Mouse (Mus musculus): ENCODE data around the gene Trub1. TPM values are rescaled to one million over a fixed set of nuclear protein-coding genes. Genes with fewer than 3 reads are reported as not detected.

Trub1 gene
- total and polyA plus RNA-seq, 2 experiments from 2014 or later, result 7.7 to 7.9 TPM

- Histone ChIP-seq H3K4me2 (ENCODE audit: low read depth, low read length) (no peak overlapping the region), H3K27ac (ENCODE audit: low read depth) (no peak overlapping the region), H3K36me3 (replicated peaks; ENCODE audit: control insufficient read depth, insufficient read depth, low read length) (peaks cover 3% of the 10 kb centered on the region), H3K9me3 (replicated peaks; ENCODE audit: control insufficient read depth, low read length) (no peaks in the 10 kb centered on the region), H3K4me1 (ENCODE audit: control insufficient read depth, insufficient read depth) (peaks cover 7% of the 10 kb centered on the region), H3K27me3 (ENCODE audit: control insufficient read depth, insufficient read depth, low read length) (no peaks in the 10 kb centered on the region), H3K9ac (replicated peaks; ENCODE audit: low read depth, low read length) (no peak overlapping the region), H3K4me3 (ENCODE audit: low read depth, low read length) (no peak overlapping the region)
- 52% methylated on average over 8 of the region's 8 CpGs for WGBS
- no peak for DNase-seq (ENCODE audit: low spot score)
- TF ChIP-seq CTCF (IDR thresholded peaks at IDR 0.05; ENCODE audit: low read depth), result no peak
- TF ChIP-seq EP300 (IDR thresholded peaks at IDR 0.05; ENCODE audit: low read depth), result no peak
- no peak for ATAC-seq (ENCODE audit: insufficient read depth, low read depth)
Observed at GRCm38 (mm10) chr19:57477310-57477709, 24.6 kb downstream of the Trub1 start.

- no peak overlapping the region for H3K27ac ChIP-seq (ENCODE audit: low read depth)
- H3K9me3 ChIP-seq (replicated peaks; ENCODE audit: control insufficient read depth, low read length), result no peaks in the 10 kb centered on the region
- 81% methylated on average over 11 of the region's 11 CpGs for WGBS
- no peaks in the 10 kb centered on the region for H3K27me3 ChIP-seq (ENCODE audit: control insufficient read depth, insufficient read depth, low read length)
- H3K4me3 ChIP-seq (ENCODE audit: low read depth, low read length), result no peak overlapping the region
- DNase-seq (ENCODE audit: low spot score) (no peak), ATAC-seq (ENCODE audit: insufficient read depth, low read depth) (no peak)
- TF ChIP-seq EP300 (IDR thresholded peaks at IDR 0.05; ENCODE audit: low read depth) (no peak), CTCF (IDR thresholded peaks at IDR 0.05; ENCODE audit: low read depth) (no peak)
- no peak overlapping the region for H3K9ac ChIP-seq (replicated peaks; ENCODE audit: low read depth, low read length)
- peaks cover 3% of the 10 kb centered on the region for H3K36me3 ChIP-seq (replicated peaks; ENCODE audit: control insufficient read depth, insufficient read depth, low read length)
- H3K4me2 ChIP-seq (ENCODE audit: low read depth, low read length), result no peak overlapping the region
- H3K4me1 ChIP-seq (ENCODE audit: control insufficient read depth, insufficient read depth), result peaks cover 3% of the 10 kb centered on the region
Observed at GRCm38 (mm10) chr19:57478056-57478455, 25.3 kb downstream of the Trub1 start.

GRCm38 (mm10) chr19:57479886-57480655 lies 27.4 kb downstream of the Trub1 start:
- Histone ChIP-seq H3K4me1 (ENCODE audit: control insufficient read depth, insufficient read depth) (no peaks in the 10 kb centered on the region), H3K36me3 (replicated peaks; ENCODE audit: control insufficient read depth, insufficient read depth, low read length) (peaks cover 4% of the 10 kb centered on the region; the same call in 1 of the 2 replicates), H3K27me3 (ENCODE audit: control insufficient read depth, insufficient read depth, low read length) (no peaks in the 10 kb centered on the region), H3K4me3 (ENCODE audit: low read depth, low read length) (no peak overlapping the region), H3K27ac (ENCODE audit: low read depth) (no peak overlapping the region), H3K9me3 (replicated peaks; ENCODE audit: control insufficient read depth, low read length) (no peaks in the 10 kb centered on the region), H3K4me2 (ENCODE audit: low read depth, low read length) (no peak overlapping the region), H3K9ac (replicated peaks; ENCODE audit: low read depth, low read length) (no peak overlapping the region)
- WGBS, result 86% methylated on average over 8 of the region's 8 CpGs
- no peak for ATAC-seq (ENCODE audit: insufficient read depth, low read depth)
- TF ChIP-seq EP300 (IDR thresholded peaks at IDR 0.05; ENCODE audit: low read depth), result no peak
- no peak for TF ChIP-seq CTCF (IDR thresholded peaks at IDR 0.05; ENCODE audit: low read depth)
- DNase-seq (ENCODE audit: low spot score), result no peak

- H3K27me3 ChIP-seq (ENCODE audit: control insufficient read depth, insufficient read depth, low read length), result no peaks in the 10 kb centered on the region
- no peaks in the 10 kb centered on the region for H3K9me3 ChIP-seq (replicated peaks; ENCODE audit: control insufficient read depth, low read length)
- DNase-seq (ENCODE audit: low spot score), result no peak
- TF ChIP-seq EP300 (IDR thresholded peaks at IDR 0.05; ENCODE audit: low read depth) (no peak), CTCF (IDR thresholded peaks at IDR 0.05; ENCODE audit: low read depth) (no peak)
- no peaks in the 10 kb centered on the region for H3K4me1 ChIP-seq (ENCODE audit: control insufficient read depth, insufficient read depth)
- H3K9ac ChIP-seq (replicated peaks; ENCODE audit: low read depth, low read length), result no peak overlapping the region
- no peak overlapping the region for H3K4me3 ChIP-seq (ENCODE audit: low read depth, low read length)
- 88% methylated on average over 6 of the region's 6 CpGs for WGBS
- no peak overlapping the region for H3K4me2 ChIP-seq (ENCODE audit: low read depth, low read length)
- peaks cover 10% of the 10 kb centered on the region; the same call in 1 of the 2 replicates for H3K36me3 ChIP-seq (replicated peaks; ENCODE audit: control insufficient read depth, insufficient read depth, low read length)
- no peak overlapping the region for H3K27ac ChIP-seq (ENCODE audit: low read depth)
- ATAC-seq (ENCODE audit: insufficient read depth, low read depth), result no peak
Observed at GRCm38 (mm10) chr19:57481743-57482259, 29.1 kb downstream of the Trub1 start.

- ATAC-seq (ENCODE audit: insufficient read depth, low read depth), result peak; percentile 67
- no peak for TF ChIP-seq EP300 (IDR thresholded peaks at IDR 0.05; ENCODE audit: low read depth)
- TF ChIP-seq CTCF (IDR thresholded peaks at IDR 0.05; ENCODE audit: low read depth), result peak; percentile 78
- Histone ChIP-seq H3K9me3 (replicated peaks; ENCODE audit: control insufficient read depth, low read length) (no peaks in the 10 kb centered on the region), H3K36me3 (replicated peaks; ENCODE audit: control insufficient read depth, insufficient read depth, low read length) (peaks cover 10% of the 10 kb centered on the region; the same call in 1 of the 2 replicates), H3K27ac (ENCODE audit: low read depth) (no peak overlapping the region), H3K9ac (replicated peaks; ENCODE audit: low read depth, low read length) (no peak overlapping the region), H3K4me2 (ENCODE audit: low read depth, low read length) (no peak overlapping the region), H3K4me3 (ENCODE audit: low read depth, low read length) (no peak overlapping the region), H3K27me3 (ENCODE audit: control insufficient read depth, insufficient read depth, low read length) (no peaks in the 10 kb centered on the region), H3K4me1 (ENCODE audit: control insufficient read depth, insufficient read depth) (no peaks in the 10 kb centered on the region)
- 62% methylated on average over 8 of the region's 8 CpGs for WGBS
- DNase-seq (ENCODE audit: low spot score), result no peak
Observed at GRCm38 (mm10) chr19:57482815-57483214, 30.1 kb downstream of the Trub1 start.
